Mouse (Mus musculus) small intestine, adult 2 months (tissue): ENCODE results near the gene Pou2f1.

Source experiments
- CTCF ChIP-seq: fragments of 200-500 bp; IDR thresholded peaks from 2 replicates; pipeline ENCODE4 v1.5.1; 2012; ENCODE audit warnings: low read depth, mild to moderate bottlenecking, control low read depth, inconsistent platforms, low read length, moderate library complexity, mixed read lengths; ENCODE audit not compliant: insufficient replicate concordance, insufficient read length; ENCODE audit errors: extremely low read depth
- POLR2A ChIP-seq: fragments of 200-500 bp; IDR thresholded peaks from 2 replicates; pipeline ENCODE4 v1.6.1; 2012; ENCODE audit warnings: low read depth, mild to moderate bottlenecking, control low read depth, inconsistent platforms, low read length, moderate library complexity

- no peak for TF ChIP-seq CTCF
- TF ChIP-seq POLR2A = no peak
Measured at GRCm38 (mm10) chr1:165864864-165865795, 137.3 kb downstream of the Pou2f1 start.
